Mouse (Mus musculus) spleen, adult 18-20 months (tissue): ENCODE results near the gene Pzp.
A peak's percentile ranks its signal among the peaks of the same experiment; 100 is the strongest.

Experiments
- DNase-seq, 2 experiments: peaks; one replicate each; pipeline ENCODE4 v3.0.0; 2022; ENCODE audit warnings: mixed read lengths in 2 of 2

Pzp gene

DNA sequence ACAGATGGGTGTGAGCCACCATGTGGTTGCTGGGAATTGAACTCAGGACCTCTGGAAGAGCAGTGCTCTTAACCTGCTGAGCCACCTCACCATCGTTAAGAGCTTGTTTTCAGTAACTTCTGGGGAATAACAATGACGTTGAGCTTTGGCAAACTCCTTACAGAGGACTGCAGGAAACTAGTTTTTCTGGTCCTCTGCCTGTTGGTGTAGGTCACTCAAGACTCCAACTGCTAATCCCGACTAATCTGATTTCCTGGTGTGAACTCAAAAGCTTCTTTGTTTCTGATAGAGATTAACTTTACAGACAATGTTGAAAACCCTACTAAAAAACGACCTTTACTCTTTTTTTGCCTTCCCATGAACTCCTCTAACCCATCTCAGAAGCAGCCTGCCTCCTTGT is 49.0 kb downstream of the Pzp start:
- no peak for DNase-seq

DNA sequence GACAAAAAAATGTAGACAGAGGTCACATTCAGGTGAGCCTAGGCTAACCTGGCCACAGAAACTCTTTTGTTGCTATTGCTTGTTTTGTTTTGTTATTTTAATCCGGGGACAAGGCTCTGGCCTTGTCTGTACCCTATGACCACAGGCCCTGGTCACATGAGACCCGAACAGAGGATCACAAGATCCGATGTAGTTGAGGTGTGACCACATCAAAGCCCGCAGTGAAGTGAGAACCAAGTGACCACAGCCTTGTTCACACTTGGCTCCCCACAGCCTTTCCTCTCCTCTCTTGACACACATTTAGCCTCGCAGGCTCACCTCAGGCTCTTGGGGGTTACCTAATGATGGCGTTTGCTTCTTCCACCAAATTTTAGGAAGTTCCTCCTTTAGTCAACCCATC is 52.4 kb downstream of the Pzp start:
- no peak for DNase-seq

DNA sequence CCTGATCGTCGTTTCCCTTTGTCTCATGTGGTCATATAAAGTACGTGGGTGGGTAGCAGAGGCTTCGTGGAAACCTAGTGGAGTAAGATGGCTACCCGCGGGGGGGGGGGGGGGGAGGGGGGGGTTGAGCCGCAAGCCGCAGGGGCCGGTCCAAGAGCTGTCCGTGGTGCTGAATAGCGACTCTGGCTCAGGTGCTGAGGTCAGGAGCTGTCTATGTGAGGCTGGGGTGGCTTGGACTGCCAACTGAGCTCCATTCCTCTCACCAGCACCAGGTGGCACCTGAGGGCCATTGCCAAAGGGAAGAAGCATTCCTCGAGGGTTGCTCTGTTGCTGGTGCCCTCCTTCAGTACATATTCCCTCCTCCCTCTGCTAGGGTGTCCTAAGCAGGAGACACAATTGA is 57.1 kb downstream of the Pzp start:
- peak in 1 of 2 experiments; percentile 6 for DNase-seq

DNA sequence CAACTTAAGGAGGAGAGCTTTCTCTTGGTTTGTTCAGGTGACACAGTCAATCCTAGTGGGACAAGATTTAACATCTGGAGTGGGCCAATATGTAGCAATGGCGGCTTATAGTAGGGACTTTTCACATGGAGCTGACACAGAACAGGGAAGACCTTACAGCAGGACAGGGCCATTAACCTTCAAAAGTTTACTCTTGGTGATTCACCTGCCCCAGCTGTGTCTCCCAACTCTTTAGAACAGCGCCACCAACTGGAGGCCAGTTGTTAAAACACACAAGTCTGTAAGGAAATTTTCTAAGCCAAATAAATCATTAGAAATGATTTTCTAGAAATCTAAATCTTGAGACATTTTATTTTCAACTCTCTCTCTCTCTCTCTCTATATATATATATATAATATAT is 59.2 kb downstream of the Pzp start:
- no peak for DNase-seq

DNA sequence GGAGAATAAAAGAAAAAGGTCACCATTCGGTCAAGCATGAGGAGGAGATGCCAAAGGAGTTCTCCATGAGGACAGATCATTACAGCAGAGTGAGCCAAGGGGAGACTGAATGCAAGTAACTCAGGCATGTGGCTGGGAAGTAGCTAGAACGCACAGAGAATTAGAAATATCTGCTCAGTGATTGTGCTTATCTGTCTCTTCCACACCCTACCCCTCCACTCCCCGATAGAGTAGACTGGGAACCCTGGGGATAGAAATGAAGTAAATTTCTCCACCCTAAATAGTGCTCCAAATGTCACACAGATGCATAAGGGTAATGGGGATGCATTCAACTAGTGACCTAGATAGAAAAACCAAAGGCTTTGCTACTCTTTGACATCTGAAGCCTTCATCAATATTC is 60.0 kb downstream of the Pzp start:
- DNase-seq = no peak

DNA sequence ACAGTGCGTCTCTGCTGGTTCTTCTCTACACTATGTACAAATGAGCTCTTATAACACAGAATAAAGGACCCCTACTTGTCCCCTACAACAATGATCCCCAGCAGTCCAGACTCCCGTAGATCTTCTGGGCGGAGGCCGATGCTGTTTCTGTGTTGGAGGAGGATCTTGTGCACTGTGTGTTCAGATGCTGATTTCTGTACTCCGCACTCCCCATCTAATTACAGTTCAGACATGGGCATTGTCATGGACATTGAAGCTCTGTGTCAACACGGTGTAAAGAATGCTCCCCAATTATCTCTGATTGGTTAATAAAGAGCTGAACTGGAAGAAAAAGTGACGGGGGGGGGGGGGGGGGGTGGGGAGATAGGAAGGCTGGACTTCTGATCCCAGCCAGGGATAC is 60.5 kb downstream of the Pzp start:
- no peak for DNase-seq

DNA sequence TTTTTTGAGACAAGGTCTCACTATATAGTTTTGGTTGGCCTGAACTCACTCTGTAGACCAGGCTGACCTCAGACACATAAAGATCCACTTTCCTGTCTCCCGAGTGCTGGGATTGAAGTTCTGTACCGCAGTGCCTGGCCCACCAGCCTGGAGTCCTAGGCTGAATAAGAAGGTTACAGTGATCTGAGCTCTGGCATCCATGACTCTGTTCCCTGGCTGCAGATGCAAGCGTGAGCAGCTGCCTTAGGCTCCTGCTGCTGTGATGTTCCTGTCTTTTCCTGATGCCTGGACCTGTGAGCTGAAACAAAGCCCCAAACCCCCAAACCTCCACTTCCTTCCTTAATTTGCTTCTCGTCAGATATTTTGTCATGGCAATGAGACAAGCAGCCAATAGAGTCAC is 61.5 kb downstream of the Pzp start:
- DNase-seq = no peak

DNA sequence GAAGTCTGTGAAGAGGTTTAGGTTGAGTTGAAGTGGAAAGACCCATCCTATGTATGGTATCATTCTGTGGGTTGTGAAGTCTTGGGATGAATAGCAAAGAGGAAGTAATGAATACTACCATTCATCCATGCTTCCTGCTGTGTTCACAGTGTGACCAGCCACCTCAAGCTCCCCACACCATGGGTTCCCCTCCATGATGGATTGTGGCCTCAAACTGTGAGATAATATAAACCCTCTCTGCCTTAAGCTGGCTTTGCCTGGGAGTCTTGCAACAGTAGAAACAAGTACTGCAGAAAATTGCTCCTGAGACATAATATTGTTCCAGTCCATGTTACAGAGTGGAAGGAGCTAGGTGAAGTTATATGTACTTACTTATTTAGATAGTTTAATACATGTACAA is 64.9 kb downstream of the Pzp start:
- no peak for DNase-seq

DNA sequence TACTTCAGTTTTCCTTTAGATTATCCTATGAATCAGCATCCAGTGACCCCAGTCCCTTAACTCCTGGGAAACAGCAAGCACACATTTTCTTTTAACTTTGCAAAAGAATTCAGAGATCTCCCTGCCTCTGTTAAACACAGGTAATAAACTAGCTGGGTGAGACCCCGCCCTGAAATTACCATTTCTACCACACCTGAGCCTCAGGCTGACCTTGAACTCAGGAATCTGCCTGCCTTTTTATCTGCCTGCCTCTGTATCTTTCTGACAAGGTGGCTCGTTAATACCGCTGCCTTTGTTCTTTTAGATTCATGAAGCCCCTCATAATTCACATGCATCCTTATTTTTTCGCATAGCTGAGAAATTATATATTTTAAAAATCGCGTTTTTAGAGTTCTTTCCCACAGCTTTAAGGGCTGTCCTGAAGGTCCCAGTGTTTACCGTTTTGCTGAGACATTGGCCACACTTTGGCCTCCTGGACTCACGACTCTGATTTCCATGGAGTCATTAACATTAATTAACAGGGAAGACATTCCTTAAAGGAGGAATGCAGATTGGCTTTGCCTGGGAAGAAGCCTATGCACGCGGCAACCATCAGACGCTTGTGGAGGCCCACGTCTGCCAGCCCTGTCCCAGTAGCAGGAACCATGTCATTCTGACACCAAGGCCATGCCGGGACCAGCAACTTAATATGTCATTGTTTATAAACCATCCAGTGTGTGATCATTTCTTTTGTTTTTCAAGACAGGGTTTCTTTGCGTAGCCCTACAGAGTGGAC is 65.6 kb downstream of the Pzp start:
- DNase-seq = no peak

DNA sequence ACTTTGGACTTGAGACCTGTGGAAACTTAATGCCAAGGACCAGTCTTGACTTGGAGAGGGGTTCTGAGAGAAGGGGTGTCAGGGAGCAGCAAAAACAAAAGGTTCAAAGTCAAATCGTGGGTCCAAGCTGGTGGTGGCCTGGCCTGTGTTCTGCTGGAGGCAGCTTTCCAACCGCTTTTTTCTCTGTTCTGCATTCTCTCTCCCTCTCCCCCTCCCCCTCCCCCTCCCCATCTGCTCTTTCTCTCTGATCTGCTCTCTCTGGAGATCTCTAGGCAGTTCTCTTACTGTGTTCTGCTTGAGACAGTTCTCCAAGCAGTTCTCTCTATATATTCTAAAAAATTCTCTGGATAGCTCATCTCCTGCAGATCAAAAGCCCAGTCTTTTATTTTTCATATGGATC is 66.2 kb downstream of the Pzp start:
- no peak for DNase-seq

DNA sequence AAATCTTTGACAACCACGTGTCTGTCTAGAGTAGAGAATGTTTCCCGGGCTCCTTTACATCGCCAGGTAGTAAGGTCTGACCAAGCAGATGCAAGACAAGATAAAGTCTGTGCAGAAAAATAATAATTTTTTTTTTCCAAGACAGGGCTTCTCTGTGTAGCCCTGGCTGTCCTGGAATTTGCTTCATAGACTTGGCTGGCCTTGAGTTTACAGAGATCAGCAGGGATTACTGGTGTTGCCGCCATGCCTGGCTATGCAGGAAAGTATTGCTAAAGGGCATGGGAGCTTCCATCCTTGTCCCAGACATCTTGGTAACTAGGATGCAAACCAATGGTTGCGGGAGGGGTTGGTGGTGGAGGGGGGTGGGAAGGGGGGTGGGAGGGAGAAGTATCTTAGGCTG is 69.3 kb downstream of the Pzp start:
- no peak for DNase-seq

DNA sequence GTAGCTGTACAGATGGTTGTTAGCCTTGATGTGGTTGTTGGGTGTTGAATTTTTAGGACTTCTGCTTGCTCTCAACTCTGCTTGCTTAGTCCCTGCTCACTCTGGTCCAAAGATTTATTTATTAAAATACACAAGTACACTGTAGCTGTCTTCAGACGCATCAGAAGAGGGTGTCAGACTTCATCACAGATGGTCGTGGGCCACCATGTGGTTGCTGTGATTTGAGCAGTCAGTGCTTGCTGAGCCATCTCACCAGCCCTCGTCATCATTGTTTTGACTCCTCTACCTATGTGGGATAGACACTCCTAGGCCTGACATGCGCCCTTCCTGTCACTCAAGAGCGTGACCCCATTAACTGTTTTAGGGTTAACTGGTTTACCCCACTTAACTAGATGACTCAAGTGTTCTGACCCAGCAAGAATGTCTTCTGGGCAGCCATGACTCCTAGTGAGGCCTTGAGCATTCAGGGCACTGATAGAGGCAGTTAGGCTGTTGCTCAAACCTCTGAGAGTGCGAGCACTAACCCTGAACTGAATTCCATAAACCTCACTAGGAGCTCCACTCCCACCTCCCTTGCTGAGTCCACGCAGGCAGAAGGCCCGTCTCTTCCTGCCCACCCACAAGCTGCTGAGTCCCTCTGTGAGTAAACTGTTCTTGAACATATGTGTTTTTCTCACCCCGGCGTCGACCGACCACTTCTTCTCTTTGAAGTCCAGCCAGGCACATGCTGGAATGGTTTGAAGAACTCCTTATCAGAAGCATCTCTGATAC is 70.5 kb downstream of the Pzp start:
- DNase-seq = no peak

DNA sequence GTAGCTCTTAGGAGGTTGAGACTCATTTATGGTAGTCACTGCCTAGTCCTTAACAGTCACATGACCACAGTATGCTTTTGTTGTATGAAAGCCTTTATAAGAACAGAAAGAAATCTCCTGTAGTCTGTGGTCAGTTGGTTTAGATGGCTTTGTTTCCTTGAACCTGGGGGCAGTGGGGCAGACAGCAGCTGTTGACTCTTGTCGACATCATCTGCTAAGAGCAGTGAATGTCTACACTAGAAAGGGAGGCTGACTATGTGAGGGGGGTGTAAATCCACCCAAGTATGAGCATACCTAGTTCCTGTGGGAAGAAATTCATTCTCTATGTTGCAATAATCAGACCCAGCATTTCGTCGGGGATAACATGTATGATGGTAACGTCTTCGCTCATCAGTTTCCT is 79.5 kb downstream of the Pzp start:
- no peak for DNase-seq

DNA sequence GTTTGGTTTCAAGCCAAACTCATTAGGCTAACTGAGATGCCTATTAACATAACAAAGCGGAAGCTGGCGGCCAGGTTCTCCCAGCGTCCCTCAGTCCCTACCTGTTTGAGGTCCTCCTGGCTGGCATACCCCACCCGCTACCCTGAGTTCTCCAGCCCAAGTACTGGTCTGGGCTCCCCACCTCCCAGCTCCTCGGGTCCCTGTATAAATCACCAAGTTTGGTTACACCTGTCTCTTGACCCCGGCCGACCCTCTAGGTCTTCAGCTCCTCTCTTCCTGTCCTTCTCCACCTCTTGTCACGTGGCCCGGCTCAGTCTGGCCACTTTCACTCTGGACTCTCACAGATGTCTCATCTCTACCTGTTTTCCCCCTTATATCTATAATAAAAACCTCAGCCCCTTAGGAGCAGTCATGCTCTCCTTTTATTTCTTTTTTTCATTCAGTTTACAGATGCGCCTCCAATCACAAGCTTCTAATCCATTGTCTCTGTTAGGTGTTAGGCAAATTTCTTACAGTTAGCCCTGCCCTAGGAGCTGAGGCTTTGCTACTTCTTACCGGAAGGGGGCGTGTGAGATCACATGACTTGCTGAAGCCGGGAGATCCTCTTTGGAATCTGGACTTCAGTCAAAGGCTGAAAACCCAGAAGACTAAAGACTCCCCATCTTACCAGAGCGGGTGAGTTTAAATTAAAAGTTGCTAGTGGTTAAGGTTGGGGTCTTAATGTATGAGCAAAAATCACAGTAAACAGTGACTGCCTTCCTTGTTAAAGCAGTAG is 80.6 kb downstream of the Pzp start:
- DNase-seq = no peak

DNA sequence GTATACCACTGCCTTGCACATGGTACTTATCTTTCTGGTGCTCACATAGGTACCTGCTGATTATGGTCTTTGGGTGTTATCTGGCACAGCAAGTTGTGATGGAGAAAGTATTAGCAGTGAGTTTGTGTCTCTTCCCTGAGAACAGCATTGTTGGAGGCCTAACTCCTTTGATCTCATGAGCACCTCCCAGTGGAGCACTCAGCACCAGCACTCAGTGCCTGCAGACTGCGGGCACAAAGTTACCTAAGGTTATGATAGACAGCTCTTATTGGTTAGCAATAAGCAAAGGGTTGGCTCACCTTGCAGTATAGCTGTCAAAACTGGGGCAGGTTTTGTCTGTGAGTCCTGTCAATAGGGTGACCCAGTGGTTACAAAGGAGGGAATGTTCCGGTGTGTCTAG is 86.3 kb downstream of the Pzp start:
- no peak for DNase-seq

DNA sequence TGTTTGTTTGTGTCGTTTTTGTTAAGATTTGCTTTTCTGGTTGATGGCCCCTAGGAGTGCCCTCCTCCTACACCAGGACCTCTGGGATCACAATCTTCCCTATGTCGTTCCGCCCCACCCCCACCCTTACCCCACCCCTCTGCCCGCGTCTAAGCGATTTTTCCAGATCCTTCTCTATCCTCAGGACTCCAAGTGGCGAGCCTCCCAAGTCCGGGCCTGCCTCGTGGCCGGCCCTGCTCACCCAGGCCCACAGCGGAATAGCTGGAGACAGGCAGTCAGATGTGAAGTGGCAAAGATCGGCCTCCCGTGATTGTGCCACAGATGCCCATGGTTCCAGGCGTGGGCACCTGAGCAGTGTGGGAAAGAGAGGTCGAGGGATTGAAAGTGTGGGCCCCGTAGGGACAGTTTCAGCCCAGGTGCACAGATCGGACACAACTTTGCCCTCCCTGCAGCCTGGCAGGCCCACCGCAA is 87.6 kb downstream of the Pzp start:
- peak in 1 of 2 experiments; percentile 23 for DNase-seq

DNA sequence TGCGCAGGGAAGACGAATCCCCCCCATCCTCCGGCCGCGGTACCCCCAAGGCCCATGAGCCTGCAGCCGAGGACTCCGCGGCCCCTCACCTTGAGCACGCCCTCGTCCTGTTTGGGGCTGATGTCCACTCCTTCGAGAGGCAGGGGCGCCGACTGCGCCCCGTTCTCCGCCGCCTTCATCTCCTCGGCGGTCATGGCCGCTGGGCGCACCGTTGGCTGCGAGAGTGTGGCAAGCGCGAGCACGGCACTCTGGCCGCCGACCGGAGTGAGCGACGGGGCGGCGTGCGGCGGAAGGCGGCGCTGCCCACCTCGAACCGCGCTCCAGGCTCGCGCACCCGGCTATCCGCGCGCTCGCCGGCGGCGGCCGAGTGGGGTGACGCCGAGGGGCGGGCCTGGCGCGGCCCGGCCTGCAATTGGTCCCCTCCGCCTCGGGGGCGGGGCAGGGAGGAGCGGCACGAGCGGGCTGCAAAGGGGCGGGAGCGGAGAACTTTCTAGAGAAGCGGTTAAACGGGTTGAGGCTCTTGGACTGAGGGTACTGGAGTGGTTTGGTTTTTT is 88.1 kb downstream of the Pzp start, which contains the start of gene Fkbp4:
Gene Fkbp4, minus strand, starts transcription at position 361 of the 554 bp plus-strand sequence.
- DNase-seq = peak; percentile 91 to 95

DNA sequence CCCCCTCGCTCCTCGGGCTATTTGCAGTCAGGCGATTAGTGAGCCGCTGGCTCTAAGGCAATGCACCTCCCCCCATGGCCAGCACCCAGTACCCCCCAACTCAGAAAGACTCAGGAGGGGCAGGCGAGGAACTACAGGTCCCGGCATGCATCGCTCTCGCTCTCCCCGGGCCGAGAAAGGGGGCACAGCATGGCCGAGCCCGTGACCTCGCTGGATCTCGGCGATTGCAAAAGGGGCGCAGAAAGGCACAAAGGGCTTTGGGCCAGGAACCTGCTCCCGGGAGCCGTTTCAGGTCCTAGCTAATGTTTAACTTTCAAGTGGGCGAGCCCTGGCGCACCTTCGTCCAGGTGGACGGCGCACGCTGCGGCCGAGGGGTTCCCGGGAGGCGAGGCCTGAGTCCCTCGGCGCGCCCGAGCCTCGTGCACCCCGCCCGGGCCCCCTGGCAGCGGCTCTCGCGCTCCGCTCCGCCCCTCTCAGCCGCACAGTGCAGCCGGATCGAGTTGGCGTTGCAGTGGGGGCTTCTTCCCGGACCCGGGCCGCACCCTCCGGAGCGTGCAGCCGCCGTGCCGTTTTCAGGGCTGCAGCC is 88.7 kb downstream of the Pzp start:
- peak; percentile 50 to 67 for DNase-seq

DNA sequence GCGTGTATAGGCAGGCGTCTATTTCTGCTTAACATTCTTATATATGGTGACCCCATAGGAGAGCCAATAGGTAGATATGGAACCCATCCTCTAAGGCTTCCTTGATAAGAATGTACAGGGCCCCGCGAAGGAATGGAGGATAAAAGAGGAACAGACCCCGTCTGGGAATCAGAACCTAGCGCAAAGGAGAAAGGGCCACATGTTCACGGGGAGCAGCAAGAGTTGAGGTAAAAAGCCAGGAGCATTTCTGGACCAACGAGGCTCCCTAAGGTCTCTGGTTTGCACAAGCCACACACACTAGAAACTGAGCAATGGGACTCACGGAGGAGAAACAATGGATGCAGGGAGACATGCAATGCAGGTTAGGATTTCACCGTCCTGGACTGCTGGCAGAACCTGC is 89.2 kb downstream of the Pzp start:
- DNase-seq = no peak

DNA sequence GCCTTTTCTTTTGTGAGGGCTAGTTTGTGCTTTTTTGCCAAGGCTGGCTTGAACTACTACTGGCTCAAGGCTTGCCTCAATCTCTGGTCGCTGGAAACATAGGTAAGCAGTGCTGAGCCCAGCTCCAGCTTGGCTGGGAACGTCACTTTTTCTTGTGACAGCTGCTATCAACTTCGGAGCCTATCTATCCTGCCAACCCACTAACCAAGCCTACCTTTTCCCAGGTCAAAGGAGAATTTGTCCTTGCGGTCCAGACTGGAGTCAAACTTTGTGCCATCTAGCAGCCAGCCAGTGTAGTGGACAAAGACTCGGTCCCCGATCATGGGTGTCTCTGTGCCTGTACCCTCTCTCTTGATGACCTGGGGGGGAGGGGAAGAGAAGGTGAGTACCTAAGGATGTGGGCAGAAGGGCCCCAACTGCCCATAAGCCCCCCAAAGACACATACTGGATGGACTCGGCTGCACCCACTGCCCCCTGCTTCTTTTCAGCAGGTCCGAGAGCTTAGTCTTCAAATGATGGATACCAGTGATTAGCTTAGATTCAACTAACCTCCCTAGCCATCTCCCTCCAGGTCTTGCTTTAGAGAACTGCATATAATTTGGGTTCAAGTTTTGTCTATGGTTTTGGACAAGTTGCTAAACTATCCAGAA is 90.0 kb downstream of the Pzp start:
- DNase-seq = no peak

DNA sequence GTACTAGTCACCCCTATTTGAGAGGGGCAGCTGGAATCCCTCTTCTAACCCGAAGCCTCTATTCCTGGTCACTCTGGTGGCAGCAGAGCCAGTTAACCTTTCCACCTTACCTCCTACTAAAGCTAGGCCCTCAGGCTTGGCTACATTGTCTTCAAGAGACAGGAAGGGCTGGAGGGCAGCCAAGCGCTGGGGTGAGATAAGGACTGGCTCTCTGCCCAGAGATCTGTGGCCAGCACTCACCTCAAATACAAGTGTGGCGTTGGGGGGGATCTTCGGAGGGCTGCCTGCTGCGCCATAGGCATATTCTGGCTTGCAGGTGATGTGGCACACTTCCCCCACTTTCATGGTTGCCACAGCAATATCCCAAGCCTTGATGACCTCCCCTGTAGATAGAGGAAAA is 91.0 kb downstream of the Pzp start:
- DNase-seq = no peak
